Mouse (Mus musculus) myocyte (in vitro differentiated cells): Measurements from ENCODE around the gene Srsf10. TPM values are rescaled to one million over a fixed set of nuclear protein-coding genes. Genes with fewer than 3 reads are reported as not detected.

Experiments used
- H3K27me3 ChIP-seq: one replicate; pipeline ENCODE4 v1.6.1; 2011; ENCODE audit not compliant: control insufficient read depth, insufficient read depth, insufficient read length
- H3K36me3 ChIP-seq: one replicate; pipeline ENCODE4 v1.6.1; 2011; ENCODE audit not compliant: control insufficient read depth, insufficient read depth
- H3K4me2 ChIP-seq: one replicate; pipeline ENCODE4 v1.6.1; 2011; ENCODE audit warnings: low read depth, control low read depth
- H3K4me3 ChIP-seq: one replicate; pipeline ENCODE4 v1.5.1; 2011; ENCODE audit warnings: mild to moderate bottlenecking, control low read depth, moderate library complexity
- H3K79me2 ChIP-seq: one replicate; pipeline ENCODE4 v1.6.1; 2011; ENCODE audit not compliant: control insufficient read depth, insufficient read depth
- H3ac ChIP-seq: one replicate; pipeline ENCODE4 v1.6.1; 2011; ENCODE audit not compliant: control insufficient read depth, insufficient read length
- CEBPB ChIP-seq: IDR thresholded peaks from 2 replicates; pipeline ENCODE4 v1.6.1; 2011; ENCODE audit warnings: mild to moderate bottlenecking, moderate library complexity; ENCODE audit not compliant: poor library complexity, insufficient read depth, severe bottlenecking
- E2F4 ChIP-seq: IDR thresholded peaks from one replicate; pipeline ENCODE4 v1.6.1; 2011; ENCODE audit warnings: mild to moderate bottlenecking, control low read depth, moderate library complexity; ENCODE audit not compliant: insufficient read depth
- MAX ChIP-seq: IDR thresholded peaks from one replicate; pipeline ENCODE4 v1.6.1; 2011; ENCODE audit warnings: low read depth, mild to moderate bottlenecking, control low read depth
- MYOD1 ChIP-seq, 3 experiments: IDR thresholded peaks; one replicate each; pipeline ENCODE4 v1.6.1; 2011; ENCODE audit warnings: control low read depth in 2 of 3, low read depth in 2 of 3, mild to moderate bottlenecking in 2 of 3, moderate library complexity in 1 of 3; ENCODE audit not compliant: insufficient read length in 2 of 3, control insufficient read depth in 1 of 3
- MYOG ChIP-seq, 3 experiments: IDR thresholded peaks; one replicate each; pipeline ENCODE4 v1.6.1; 2011; ENCODE audit warnings: control low read depth in 2 of 3, low read depth in 2 of 3, mild to moderate bottlenecking in 2 of 3; ENCODE audit not compliant: insufficient read length in 2 of 3, control insufficient read depth in 1 of 3, insufficient read depth in 1 of 3
- POLR2A ChIP-seq: IDR thresholded peaks from one replicate; pipeline ENCODE4 v1.6.1; 2011; ENCODE audit warnings: low read depth, mild to moderate bottlenecking, control low read depth, moderate library complexity; ENCODE audit not compliant: insufficient read length
- POLR2AphosphoS2 ChIP-seq: IDR thresholded peaks from one replicate; pipeline ENCODE4 v1.6.1; 2011; ENCODE audit warnings: low read depth, control low read depth; ENCODE audit not compliant: insufficient read length
- REST ChIP-seq: IDR thresholded peaks from one replicate; pipeline ENCODE4 v1.6.1; 2011; ENCODE audit warnings: mild to moderate bottlenecking, control low read depth, moderate library complexity; ENCODE audit not compliant: insufficient read depth, insufficient read length
- SRF ChIP-seq: IDR thresholded peaks from one replicate; pipeline ENCODE4 v1.6.1; 2011; ENCODE audit warnings: low read depth; ENCODE audit not compliant: control insufficient read depth, insufficient read length
- TCF12 ChIP-seq: IDR thresholded peaks from one replicate; pipeline ENCODE4 v1.6.1; 2011; ENCODE audit warnings: mild to moderate bottlenecking, control low read depth; ENCODE audit not compliant: poor library complexity, insufficient read depth, severe bottlenecking
- TCF3 ChIP-seq: IDR thresholded peaks from one replicate; pipeline ENCODE4 v1.6.1; 2011; ENCODE audit warnings: low read depth, control low read depth; ENCODE audit not compliant: insufficient read length
- USF1 ChIP-seq: IDR thresholded peaks from one replicate; pipeline ENCODE4 v1.6.1; 2011; ENCODE audit warnings: low read depth, mild to moderate bottlenecking, control low read depth, moderate library complexity
- polyA plus RNA-seq: library from polyadenylated mRNA; unstranded; fragments of >200 nt; fragmentation: generic; extraction: Trizol; gene quantifications from one replicate; pipeline ENCODE4 v1.2.1, GENCODE M21; 2012; ENCODE audit warnings: missing spikeins

The Srsf10 gene
- polyA plus RNA-seq, 1 experiment: 22.3 TPM

DNA sequence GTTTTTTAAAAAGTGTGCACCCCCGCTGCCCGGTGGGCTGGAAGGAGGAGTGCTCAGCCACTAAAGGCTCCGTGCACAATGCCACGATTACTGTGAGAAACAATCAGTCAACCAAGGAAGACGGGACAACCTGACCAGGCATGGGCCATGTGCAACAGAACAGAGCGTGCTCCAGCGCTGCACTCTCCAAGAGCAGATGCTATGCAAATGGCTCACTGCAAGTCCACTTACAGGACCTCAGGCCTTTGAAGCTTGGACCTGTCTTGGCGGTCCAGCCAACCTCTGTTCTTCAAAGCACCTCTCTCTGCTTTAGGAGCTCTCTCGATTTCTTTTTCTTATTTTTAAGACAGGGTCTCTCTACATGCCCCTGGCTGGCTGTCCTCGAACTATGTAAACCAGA is 25.0 kb downstream of the Srsf10 start:
- no peaks in the 10 kb centered on the region for H3K36me3 ChIP-seq
- no peak overlapping the region for H3ac ChIP-seq
- no peaks in the 10 kb centered on the region for H3K79me2 ChIP-seq
- H3K4me2 ChIP-seq: no peak overlapping the region
- H3K4me3 ChIP-seq: no peak overlapping the region
- peaks cover 11% of the 10 kb centered on the region for H3K27me3 ChIP-seq
- TF ChIP-seq TCF12 (no peak), POLR2A (no peak), CEBPB (no peak), USF1 (no peak), SRF (no peak), MYOD1 (IDR thresholded peaks at IDR 0.05; ENCODE audit: control insufficient read depth in 1 of 3, insufficient read length in 2 of 3, low read depth in 2 of 3) (no peak), MAX (no peak), MYOG (IDR thresholded peaks at IDR 0.05; ENCODE audit: control insufficient read depth in 1 of 3, insufficient read depth in 1 of 3, insufficient read length in 2 of 3, low read depth in 2 of 3) (no peak), E2F4 (no peak), TCF3 (no peak), POLR2AphosphoS2 (no peak), REST (no peak)

- Histone ChIP-seq H3K4me2 (no peak overlapping the region), H3K79me2 (no peaks in the 10 kb centered on the region), H3K27me3 (peaks cover 11% of the 10 kb centered on the region), H3K4me3 (no peak overlapping the region), H3K36me3 (no peaks in the 10 kb centered on the region), H3ac (no peak overlapping the region)
- TF ChIP-seq REST: no peak
- no peak for TF ChIP-seq MYOD1 (IDR thresholded peaks at IDR 0.05; ENCODE audit: control insufficient read depth in 1 of 3, insufficient read length in 2 of 3, low read depth in 2 of 3)
- TF ChIP-seq TCF3: no peak
- no peak for TF ChIP-seq POLR2AphosphoS2
- no peak for TF ChIP-seq MAX
- no peak for TF ChIP-seq E2F4
- TF ChIP-seq MYOG (IDR thresholded peaks at IDR 0.05; ENCODE audit: control insufficient read depth in 1 of 3, insufficient read depth in 1 of 3, insufficient read length in 2 of 3, low read depth in 2 of 3): no peak
- TF ChIP-seq USF1: no peak
- TF ChIP-seq POLR2A: no peak
- no peak for TF ChIP-seq SRF
- TF ChIP-seq CEBPB: no peak
- TF ChIP-seq TCF12: no peak
Observed at GRCm38 (mm10) chr4:135882023-135882422, 26.5 kb downstream of the Srsf10 start.

- no peak for TF ChIP-seq POLR2A
- no peak for TF ChIP-seq TCF12
- TF ChIP-seq TCF3: no peak
- TF ChIP-seq REST: no peak
- no peaks in the 10 kb centered on the region for H3K36me3 ChIP-seq
- H3ac ChIP-seq: no peak overlapping the region
- no peak overlapping the region for H3K4me2 ChIP-seq
- H3K4me3 ChIP-seq: no peak overlapping the region
- H3K79me2 ChIP-seq: no peaks in the 10 kb centered on the region
- peaks cover 11% of the 10 kb centered on the region for H3K27me3 ChIP-seq
Observed at GRCm38 (mm10) chr4:135883401-135883851, 27.9 kb downstream of the Srsf10 start.

DNA sequence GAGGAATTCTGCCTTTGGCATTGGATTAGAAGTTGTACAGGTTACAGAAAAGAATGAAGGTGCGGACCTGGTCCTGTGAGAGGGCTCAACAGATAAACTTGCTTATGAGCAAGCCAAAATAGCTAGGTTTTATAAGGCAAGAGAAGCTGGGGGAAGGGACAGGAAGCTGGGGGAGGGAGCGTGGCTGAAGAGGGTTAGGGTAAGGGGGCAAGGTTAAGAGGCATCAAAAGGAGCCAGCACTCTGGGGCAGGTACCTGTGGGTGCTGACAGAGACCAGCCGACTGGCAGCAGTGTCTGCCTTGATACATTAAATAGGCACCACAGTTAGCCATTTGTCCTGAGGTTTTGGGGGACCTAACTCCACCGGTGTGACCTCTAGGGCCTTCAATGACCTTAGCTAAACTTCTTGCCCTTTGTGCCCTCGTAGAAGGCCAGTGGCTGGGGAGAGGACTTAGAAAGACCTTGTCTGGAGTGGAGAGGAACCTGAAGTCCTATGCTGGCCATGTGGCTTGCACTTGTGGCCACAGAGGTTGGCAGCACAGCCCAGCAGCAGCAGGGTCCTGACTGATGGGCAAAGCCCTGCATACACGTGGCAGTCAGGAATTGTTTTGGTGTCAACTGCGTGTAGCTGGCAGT is 28.5 kb downstream of the Srsf10 start:
- no peak for TF ChIP-seq USF1
- no peak for TF ChIP-seq MAX
- TF ChIP-seq POLR2AphosphoS2: no peak
- TF ChIP-seq SRF: no peak
- no peak for TF ChIP-seq TCF12
- no peak for TF ChIP-seq REST
- no peak for TF ChIP-seq CEBPB
- TF ChIP-seq TCF3: no peak
- TF ChIP-seq POLR2A: no peak
- no peak for TF ChIP-seq MYOG (IDR thresholded peaks at IDR 0.05; ENCODE audit: control insufficient read depth in 1 of 3, insufficient read depth in 1 of 3, insufficient read length in 2 of 3, low read depth in 2 of 3)
- TF ChIP-seq MYOD1 (IDR thresholded peaks at IDR 0.05; ENCODE audit: control insufficient read depth in 1 of 3, insufficient read length in 2 of 3, low read depth in 2 of 3): no peak
- no peak for TF ChIP-seq E2F4
- no peak overlapping the region for H3K4me2 ChIP-seq

GRCm38 (mm10) chr4:135884531-135884930 is 29.0 kb downstream of the Srsf10 start:
- H3K4me2 ChIP-seq: no peak overlapping the region
- no peak overlapping the region for H3ac ChIP-seq
- no peak overlapping the region for H3K4me3 ChIP-seq
- peaks cover 11% of the 10 kb centered on the region for H3K27me3 ChIP-seq
- no peaks in the 10 kb centered on the region for H3K79me2 ChIP-seq
- no peak for TF ChIP-seq E2F4
- no peak for TF ChIP-seq SRF
- TF ChIP-seq POLR2A: no peak
- no peak for TF ChIP-seq CEBPB
- TF ChIP-seq POLR2AphosphoS2: no peak
- no peak for TF ChIP-seq MYOG (IDR thresholded peaks at IDR 0.05; ENCODE audit: control insufficient read depth in 1 of 3, insufficient read depth in 1 of 3, insufficient read length in 2 of 3, low read depth in 2 of 3)
- TF ChIP-seq MAX: no peak
- no peak for TF ChIP-seq MYOD1 (IDR thresholded peaks at IDR 0.05; ENCODE audit: control insufficient read depth in 1 of 3, insufficient read length in 2 of 3, low read depth in 2 of 3)
- TF ChIP-seq REST: no peak
- no peak for TF ChIP-seq TCF3
- TF ChIP-seq USF1: no peak
- TF ChIP-seq TCF12: no peak
- H3K36me3 ChIP-seq: no peaks in the 10 kb centered on the region

More for the DNA sequence above, 28.5 kb downstream of the Srsf10 start:
- Histone ChIP-seq H3K36me3 (no peaks in the 10 kb centered on the region), H3K79me2 (no peaks in the 10 kb centered on the region), H3K27me3 (peaks cover 11% of the 10 kb centered on the region), H3K4me3 (no peak overlapping the region), H3ac (no peak overlapping the region)
